Mouse (Mus musculus) retina, postnatal 7 days (tissue): ENCODE results near the gene 9830107B12Rik.
A peak's percentile ranks its signal among the peaks of the same experiment; 100 is the strongest.
"Not testable (repeated sequence)": the region's sequence is repeated elsewhere in the genome, so short reads cannot be mapped to it uniquely, and the experiment has no call there.

Experiments used
- DNase-seq: peaks from one replicate; pipeline ENCODE4 v3.0.0-alpha.2; 2012; ENCODE audit warnings: low read depth, low spot score

The 9830107B12Rik gene

GRCm38 (mm10) chr17:48146120-48146519 lies at the start of gene 9830107B12Rik:
TSS of gene 9830107B12Rik (minus strand) at chr17:48146268.
- no peak for DNase-seq

- DNase-seq, result no peak
Observed at GRCm38 (mm10) chr17:48192366-48192765, 46.3 kb upstream of the 9830107B12Rik start.

GRCm38 (mm10) chr17:48185252-48185651 lies 39.2 kb upstream of the 9830107B12Rik start:
- DNase-seq, result no peak

GRCm38 (mm10) chr17:48167103-48167502 lies 21.0 kb upstream of the 9830107B12Rik start, which contains the start of gene A530064D06Rik:
TSS of gene A530064D06Rik (minus strand) at chr17:48167275.
- not testable (repeated sequence) for DNase-seq

- no peak for DNase-seq
Observed at GRCm38 (mm10) chr17:48157382-48158076, 11.5 kb upstream of the 9830107B12Rik start.

GRCm38 (mm10) chr17:48132810-48133209 lies 13.3 kb downstream of the 9830107B12Rik start:
- DNase-seq, result no peak

GRCm38 (mm10) chr17:48120456-48120855 lies 25.6 kb downstream of the 9830107B12Rik start:
- DNase-seq, result no peak

- peak; percentile 68 for DNase-seq
Observed at GRCm38 (mm10) chr17:48119656-48120055, 26.4 kb downstream of the 9830107B12Rik start.

GRCm38 (mm10) chr17:48118570-48118969 lies 27.5 kb downstream of the 9830107B12Rik start:
- DNase-seq, result no peak

GRCm38 (mm10) chr17:48110547-48111287 lies 35.4 kb downstream of the 9830107B12Rik start:
- DNase-seq, result no peak

- no peak for DNase-seq
Observed at GRCm38 (mm10) chr17:48108520-48108919, 37.5 kb downstream of the 9830107B12Rik start.

GRCm38 (mm10) chr17:48107862-48108261 lies 38.2 kb downstream of the 9830107B12Rik start:
- no peak for DNase-seq

GRCm38 (mm10) chr17:48107333-48107732 lies 38.7 kb downstream of the 9830107B12Rik start:
- DNase-seq, result no peak

- peak; percentile 84 for DNase-seq
Observed at GRCm38 (mm10) chr17:48100441-48101417, 45.3 kb downstream of the 9830107B12Rik start.

- no peak for DNase-seq
Observed at GRCm38 (mm10) chr17:48099312-48099711, 46.8 kb downstream of the 9830107B12Rik start.

GRCm38 (mm10) chr17:48098528-48098890 lies 47.6 kb downstream of the 9830107B12Rik start:
- DNase-seq, result no peak

GRCm38 (mm10) chr17:48097743-48098527 lies 48.1 kb downstream of the 9830107B12Rik start:
- DNase-seq, result no peak

- DNase-seq, result peak; percentile 38
Observed at GRCm38 (mm10) chr17:48097011-48097742, 48.9 kb downstream of the 9830107B12Rik start.

- no peak for DNase-seq
Observed at GRCm38 (mm10) chr17:48096321-48096720, 49.7 kb downstream of the 9830107B12Rik start.

- DNase-seq, result no peak
Observed at GRCm38 (mm10) chr17:48095718-48096121, 50.3 kb downstream of the 9830107B12Rik start.
